Comparison of ENCODE assay signal across 15 mouse cellular contexts in the genomic region with DNA sequence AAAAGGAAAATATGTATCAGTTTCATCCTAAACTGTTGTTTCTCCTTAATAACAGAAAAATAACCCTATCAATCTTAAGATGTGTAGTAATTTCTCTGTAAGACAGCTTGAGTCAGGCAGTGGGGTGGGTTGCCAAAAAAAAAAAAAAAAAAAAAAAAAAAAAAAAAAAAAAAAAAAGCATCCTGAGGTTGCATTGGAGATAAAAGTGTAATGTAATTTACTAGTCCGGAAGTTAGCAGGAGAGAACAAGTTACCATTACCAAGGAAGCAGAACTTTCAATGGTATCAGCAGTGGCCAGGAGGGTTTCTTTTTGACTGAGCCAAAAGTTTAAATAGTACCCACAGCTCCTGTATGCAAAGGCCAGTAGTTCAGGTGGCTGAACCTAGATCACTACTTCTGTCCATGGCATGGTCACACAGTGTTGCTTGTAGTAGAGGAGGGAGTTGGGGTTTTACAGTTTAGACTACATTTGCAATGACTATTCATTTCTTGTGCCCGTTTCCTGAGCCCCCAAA.
"Had no signal": no experiment of that assay in that cellular context is flagged by ENCODE, and none has a peak within 500 bp of the region (broad histone marks: within the 10 kb centered on the region; RNA-seq: fewer than 3 reads in every experiment).

No protein-coding gene starts in this region.

- H3K9me3 ChIP-seq: neural tube, embryonic 15.5 days; stomach, embryonic 15.5 days had no signal

- H3K4me2 ChIP-seq: neural tube, embryonic 15.5 days; stomach, embryonic 15.5 days had no signal

- DNase-seq: retina, postnatal 1 day; right cerebral cortex, adult 18-20 months; right cerebral cortex, postnatal 14 days; right cerebral cortex, postnatal 25 days; right cerebral cortex, postnatal 4 days; spleen, adult 18-20 months; thymus, adult 18-20 months; thymus, adult 2 months; thymus, postnatal 14 days; thymus, postnatal 25 days; thymus, postnatal 36 days; thymus, postnatal 4 days had no signal

- H3K4me1 ChIP-seq: neural tube, embryonic 15.5 days; stomach, embryonic 15.5 days had no signal

- H3K36me3 ChIP-seq: neural tube, embryonic 15.5 days; stomach, embryonic 15.5 days had no signal

- H3K27ac ChIP-seq: neural tube, embryonic 15.5 days; stomach, embryonic 15.5 days; stomach, postnatal 0 days had no signal

- H3K27me3 ChIP-seq: neural tube, embryonic 15.5 days; stomach, embryonic 15.5 days had no signal

- H3K4me3 ChIP-seq: neural tube, embryonic 15.5 days; stomach, embryonic 15.5 days had no signal

- H3K9ac ChIP-seq: neural tube, embryonic 15.5 days; stomach, embryonic 15.5 days had no signal
